Mouse (Mus musculus) hindbrain, embryonic 12.5 days (tissue): ENCODE data around the gene Olfr1370. TPM values are rescaled to one million over a fixed set of nuclear protein-coding genes. Genes with fewer than 3 reads are reported as not detected.

Experiments used
- polyA plus RNA-seq: library from polyadenylated mRNA; unstranded; fragments of >200 nt; fragmentation: Nextera tagmentation; extraction: Ambion mirVana; gene quantifications from 2 replicates; pipeline ENCODE4 v1.2.1, GENCODE M21; 2016

Gene Olfr1370
- polyA plus RNA-seq, 1 experiment from 2014 or later: not detected

Other genes with a start within 250 kb of the Olfr1370 start
- 0.05 TPM in 1 of 2 replicates, not detected in the other for gene Olfr1369-ps1, start 36.5 kb upstream of the Olfr1370 start, polyA plus RNA-seq
- not detected in 2 replicates for gene Olfr263, start 54.7 kb upstream of the Olfr1370 start, polyA plus RNA-seq
- gene Olfr1368, start 70.9 kb upstream of the Olfr1370 start, polyA plus RNA-seq: not detected in 2 replicates
- gene Trim27, start 104.5 kb upstream of the Olfr1370 start, polyA plus RNA-seq: 127 and 130 TPM in 2 replicates
- not detected in 2 replicates for gene Gpx5, start 217.8 kb upstream of the Olfr1370 start, polyA plus RNA-seq
- gene Gpx6, start 237.2 kb upstream of the Olfr1370 start, polyA plus RNA-seq: 0.85 TPM in 1 of 2 replicates, not detected in the other